Mouse (Mus musculus) cerebral cortex, adult 2 months (tissue): ENCODE results near the gene Zfp457.

Source experiments
- WGBS: fragments of 180-500 bp; shearing (Covaris S2); methylation state at CpG from one replicate; pipeline ENCODE4 v1.1.7; 2018; 5-methylcytosine and 5-hydroxymethylcytosine counted together

Zfp457 gene

DNA sequence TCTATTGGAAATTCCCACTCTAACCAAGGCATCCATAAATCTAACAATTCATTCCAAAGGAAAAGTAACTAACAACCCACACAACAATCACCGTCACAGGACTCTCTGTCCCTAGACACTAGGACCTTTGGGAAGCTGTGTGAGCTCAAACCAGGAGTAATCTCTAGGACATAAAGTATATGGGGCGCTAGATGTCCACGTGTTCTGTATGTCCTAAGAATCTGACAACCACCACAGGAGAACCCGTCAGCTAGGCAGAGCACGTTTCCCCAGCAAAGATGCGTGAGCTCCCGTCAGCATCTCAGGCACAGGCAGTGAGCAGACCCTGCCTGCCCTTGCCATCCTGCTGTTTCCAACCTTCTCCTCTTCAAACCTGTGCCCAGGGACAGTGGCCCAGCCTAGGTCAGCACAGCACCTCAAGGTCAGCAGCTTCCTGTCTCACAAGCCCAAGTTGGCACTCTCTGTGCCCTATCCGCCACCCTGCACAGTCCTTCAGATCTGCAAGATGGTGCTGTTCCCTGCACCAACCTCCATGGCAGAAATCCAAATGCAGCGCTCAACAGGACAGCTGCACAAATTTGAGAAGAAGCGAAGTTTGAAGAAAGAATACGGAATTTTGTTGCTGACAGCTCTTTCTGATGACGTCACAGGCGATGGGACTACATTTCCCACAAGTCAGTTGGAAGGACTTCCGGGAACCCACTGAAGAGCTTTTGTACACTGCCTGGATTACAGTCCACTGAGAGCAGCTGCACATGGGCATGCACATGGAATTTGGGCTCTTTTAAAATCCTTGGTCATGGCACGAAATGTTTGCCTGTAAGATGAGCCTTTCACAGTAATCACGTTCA lies at the start of gene Zfp457:
Gene Zfp457 (minus strand): TSS at position 664 of the 851 bp plus-strand sequence.
- WGBS, result 4% methylated on average over 16 of the region's 16 CpGs

GRCm38 (mm10) chr13:67343422-67343821 lies 37.1 kb upstream of the Zfp457 start:
- 94% methylated on average over 2 of the region's 2 CpGs for WGBS

GRCm38 (mm10) chr13:67332877-67333276 lies 26.6 kb upstream of the Zfp457 start:
- WGBS, result 62% methylated on average over 1 of the region's 1 CpGs

DNA sequence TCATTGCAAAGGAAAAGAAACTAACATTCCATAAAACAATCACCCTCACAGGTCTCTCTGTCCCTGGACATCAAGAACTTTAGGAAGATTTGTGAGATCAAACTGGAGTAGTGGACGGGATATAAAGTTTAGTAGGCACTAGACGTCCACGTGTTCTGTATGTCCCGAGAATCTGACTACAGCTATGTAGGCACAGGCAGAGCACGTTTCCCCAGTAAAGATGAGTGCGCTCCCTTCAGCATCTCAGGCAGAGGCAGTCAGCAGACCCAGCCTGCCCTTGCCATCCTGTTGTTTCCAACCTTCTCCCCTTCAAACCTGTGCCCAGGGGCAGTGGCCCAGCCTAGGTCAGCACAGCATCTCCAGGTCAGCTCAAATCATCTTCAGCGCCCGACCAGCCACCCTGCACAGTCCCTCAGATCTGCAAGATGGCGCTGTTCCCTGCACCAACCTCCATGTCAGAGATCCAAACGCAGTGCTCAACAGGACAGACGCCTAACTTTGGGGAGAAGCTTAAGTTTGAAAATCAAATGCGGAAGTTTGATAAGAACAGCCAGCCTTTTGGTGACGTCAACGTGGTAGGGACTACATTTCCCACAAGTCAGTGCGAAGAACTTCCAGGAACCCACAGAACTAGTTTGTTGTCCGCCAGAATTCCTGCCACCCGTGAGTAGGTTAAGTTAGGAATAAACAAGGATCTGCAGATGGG lies 25.9 kb upstream of the Zfp457 start, which contains the start of gene Zfp595:
Gene Zfp595 (minus strand): TSS at position 552 of the 706 bp plus-strand sequence.
- 8% methylated on average over 17 of the region's 17 CpGs for WGBS

GRCm38 (mm10) chr13:67306718-67307117 lies 433 bp upstream of the Zfp457 start:
- WGBS, result 23% methylated on average over 5 of the region's 5 CpGs

DNA sequence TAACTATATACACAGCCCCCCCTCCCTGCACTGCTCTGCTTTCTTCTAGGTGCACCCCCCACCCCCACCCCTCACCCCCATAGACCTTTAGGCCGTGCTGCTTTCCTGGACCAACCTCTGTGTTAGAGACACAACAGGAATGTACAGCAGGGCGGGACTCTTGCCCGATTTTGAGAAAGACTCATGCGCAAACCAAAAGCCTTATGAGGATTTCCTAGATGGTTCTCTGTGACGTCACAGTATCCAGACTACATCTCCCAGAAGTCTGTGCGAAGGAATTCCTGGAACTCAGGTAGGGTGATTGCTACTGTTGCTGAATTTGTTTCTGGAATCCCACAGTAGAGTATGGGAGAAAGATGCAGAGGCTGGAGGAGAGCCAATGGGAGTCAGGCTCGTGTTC lies 28.0 kb downstream of the Zfp457 start, which contains the start of gene Zfp458:
Gene Zfp458 (minus strand): TSS at position 153 of the 400 bp plus-strand sequence.
- 39% methylated on average over 7 of the region's 7 CpGs for WGBS

DNA sequence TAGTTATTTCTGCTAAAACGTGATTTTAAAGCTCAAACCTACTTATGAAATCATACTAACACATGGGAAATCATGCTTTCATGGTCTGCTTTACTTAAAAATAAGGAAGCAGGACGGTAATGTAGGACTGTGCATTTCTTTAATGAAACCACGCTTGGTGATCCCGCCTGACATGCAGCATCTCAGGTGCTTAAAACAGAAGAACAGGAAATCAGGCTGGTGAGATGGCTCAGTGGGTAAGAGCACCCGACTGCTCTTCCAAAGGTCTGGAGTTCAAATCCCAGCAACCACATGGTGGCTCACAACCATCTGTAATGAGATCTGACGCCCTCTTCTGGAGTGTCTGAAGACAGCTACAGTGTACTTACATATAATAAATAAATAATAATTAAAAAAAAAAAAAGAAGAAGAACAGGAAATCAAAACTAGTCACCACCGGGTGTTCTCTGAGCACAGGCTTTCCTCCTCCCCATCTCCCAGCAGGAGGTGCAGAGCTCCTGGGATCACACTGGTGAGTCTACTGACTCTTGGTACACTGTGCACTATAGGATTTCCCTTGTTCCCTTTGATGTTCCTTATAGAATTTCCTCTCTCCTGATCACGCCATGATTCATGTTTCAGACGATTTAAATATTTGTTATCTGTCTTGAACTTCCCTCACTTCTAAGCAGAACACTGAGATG lies 36.8 kb downstream of the Zfp457 start:
- WGBS, result 40% methylated on average over 8 of the region's 9 CpGs

DNA sequence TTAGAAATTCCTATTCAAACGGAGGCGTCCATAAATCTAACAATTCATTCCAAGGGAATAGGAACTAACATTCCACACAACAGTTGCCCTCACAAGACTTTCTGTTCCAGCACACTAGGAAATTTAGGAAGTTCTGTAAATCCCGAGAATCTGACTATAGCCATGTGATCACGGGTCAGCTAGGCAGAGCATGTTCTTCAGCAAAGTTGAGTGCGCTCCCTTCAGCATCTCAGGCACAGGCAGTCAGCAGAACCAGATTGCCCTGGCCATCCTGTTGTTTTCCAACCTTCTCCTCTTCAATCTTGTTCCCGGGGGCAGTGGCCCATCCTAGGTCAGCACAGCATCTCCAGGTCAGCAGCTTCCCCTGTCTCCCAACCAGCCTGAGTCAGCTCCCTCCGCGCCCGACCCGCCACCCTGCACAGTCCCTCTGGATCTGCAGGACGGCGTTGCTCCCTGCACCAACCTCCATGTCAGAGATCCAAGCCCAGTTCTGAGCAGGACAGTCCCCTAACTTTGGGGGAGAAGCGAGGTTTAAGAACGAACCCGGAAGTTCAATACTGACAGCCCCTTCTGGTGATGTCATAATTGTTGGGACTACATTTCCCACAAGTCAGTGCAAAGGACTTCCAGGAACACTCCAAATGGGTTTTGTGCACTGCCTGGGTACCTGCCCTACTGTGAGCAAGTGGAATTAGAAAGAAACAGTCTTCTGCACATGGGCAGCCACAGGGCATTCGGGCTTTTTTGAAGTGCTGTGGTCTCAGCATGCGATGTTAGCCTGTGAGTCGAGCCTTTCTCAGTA lies 37.5 kb downstream of the Zfp457 start:
- WGBS, result 6% methylated on average over 18 of the region's 18 CpGs
